ENCODE assay signal across 28 mouse cellular contexts in the genomic region with DNA sequence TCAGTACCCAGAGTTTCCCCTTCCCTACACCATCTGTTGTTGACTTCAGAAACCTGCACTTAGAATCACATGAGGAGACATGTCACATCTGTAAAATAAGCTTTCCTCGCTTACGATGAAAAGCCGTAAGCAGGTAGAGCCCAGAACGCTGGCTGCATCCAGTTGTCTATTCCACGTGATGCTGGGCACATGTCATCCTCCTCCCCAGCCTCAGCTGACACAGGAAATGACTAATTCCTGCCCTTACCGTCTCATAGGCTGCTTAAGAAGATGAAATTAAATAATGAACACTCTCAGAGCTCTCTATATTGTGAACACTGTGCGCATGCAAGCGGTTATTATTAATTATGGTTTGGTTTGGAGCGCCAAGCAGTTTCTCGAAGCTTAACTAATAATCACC.
DNase-seq lines count a peak whose midpoint lies in the region; ATAC-seq and TF ChIP-seq lines count a peak whose summit lies in the region.
"Had no signal": no experiment of that assay in that cellular context is flagged by ENCODE, and none has a peak within 500 bp of the region (broad histone marks: within the 10 kb centered on the region; RNA-seq: fewer than 3 reads in every experiment).

No protein-coding gene starts in this region.

- 87% methylated on average over 10 of the region's 10 CpGs for WGBS in midbrain, embryonic 14.5 days
- WGBS in midbrain, postnatal 0 days, result 78% methylated on average over 10 of the region's 10 CpGs

- no peak for ATAC-seq in midbrain, embryonic 14.5 days (ENCODE audit: low FRiP score, low TSS enrichment)
- no peak for ATAC-seq in midbrain, postnatal 0 days (ENCODE audit: low FRiP score)
- ATAC-seq in activated CD4-positive, CD25-positive, alpha-beta regulatory T cell, adult 4 months, result peak; percentile 97
- ATAC-seq: forebrain, embryonic 14.5 days; forebrain, postnatal 0 days; hindbrain, embryonic 16.5 days; intestine, embryonic 15.5 days had no signal

- no peaks in the 10 kb centered on the region for H3K9me3 ChIP-seq in midbrain, embryonic 14.5 days (ENCODE audit: control insufficient read depth, low read length)
- no peaks in the 10 kb centered on the region for H3K9me3 ChIP-seq in midbrain, postnatal 0 days (ENCODE audit: low read length)
- H3K9me3 ChIP-seq: embryonic facial prominence, embryonic 12.5 days; embryonic facial prominence, embryonic 15.5 days; heart, embryonic 10.5 days; heart, embryonic 13.5 days; hindbrain, embryonic 13.5 days; intestine, embryonic 15.5 days had no signal

- H3K27me3 ChIP-seq in midbrain, embryonic 14.5 days (ENCODE audit: control insufficient read depth, insufficient read depth, low read length), result no peaks in the 10 kb centered on the region
- no peaks in the 10 kb centered on the region for H3K27me3 ChIP-seq in midbrain, postnatal 0 days (ENCODE audit: insufficient read depth, low read length)
- H3K27me3 ChIP-seq: embryonic facial prominence, embryonic 12.5 days; embryonic facial prominence, embryonic 15.5 days; heart, embryonic 13.5 days; intestine, embryonic 15.5 days had no signal

- no peak overlapping the region for H3K9ac ChIP-seq in midbrain, embryonic 14.5 days (replicated peaks; ENCODE audit: low read length)
- H3K9ac ChIP-seq in midbrain, postnatal 0 days (replicated peaks; ENCODE audit: low read length, poor library complexity, severe bottlenecking), result no peak overlapping the region
- H3K9ac ChIP-seq: embryonic facial prominence, embryonic 12.5 days; embryonic facial prominence, embryonic 15.5 days; forebrain, postnatal 0 days; heart, embryonic 13.5 days; hindbrain, embryonic 13.5 days; intestine, embryonic 15.5 days had no signal

- TF ChIP-seq CTCF in midbrain, postnatal 0 days (IDR thresholded peaks at IDR 0.05), result no peak

- H3K4me1 ChIP-seq in midbrain, embryonic 14.5 days (ENCODE audit: control insufficient read depth, insufficient read depth, low read length), result no peaks in the 10 kb centered on the region
- no peaks in the 10 kb centered on the region for H3K4me1 ChIP-seq in midbrain, postnatal 0 days (ENCODE audit: insufficient read depth, low read length)
- H3K4me1 ChIP-seq: embryonic facial prominence, embryonic 12.5 days; embryonic facial prominence, embryonic 15.5 days; intestine, embryonic 15.5 days had no signal

- intact Hi-C loops in heart, postnatal 25 days (cut with DNase I), result no loop called here

- peak; percentile 22 for DNase-seq in midbrain, embryonic 14.5 days
- DNase-seq in midbrain, postnatal 0 days (ENCODE audit: low spot score), result no peak
- DNase-seq in induced T-regulatory cell, adult 2 months (ENCODE audit: low read depth), result peak; percentile 73
- DNase-seq in heart, postnatal 25 days (ENCODE audit: low spot score), result no peak
- no peak for DNase-seq in layer of hippocampus, adult 18-20 months (ENCODE audit: low spot score in 2 of 2)
- DNase-seq in yolk sac, embryonic 10.5 days (ENCODE audit: low spot score), result no peak
- DNase-seq in adrenal gland, postnatal 14 days, result no peak
- DNase-seq: adrenal gland, adult 2 months; adrenal gland, postnatal 25 days; cerebellum, adult 11 months; cerebellum, adult 2 months; cerebellum, adult 9-11 months; cerebellum, postnatal 25 days; forebrain, postnatal 0 days; gastrocnemius, postnatal 10 days; gastrocnemius, postnatal 36 days; heart, adult 2 months; heart, postnatal 14 days; kidney, adult 11 months had no signal

- H3K4me3 ChIP-seq in midbrain, embryonic 14.5 days (replicated peaks; ENCODE audit: low read depth, low read length), result no peak overlapping the region
- H3K4me3 ChIP-seq in midbrain, postnatal 0 days (ENCODE audit: low read depth, low read length), result no peak overlapping the region
- H3K4me3 ChIP-seq: embryonic facial prominence, embryonic 12.5 days; embryonic facial prominence, embryonic 15.5 days; heart, adult 2 months; heart, embryonic 10.5 days; heart, embryonic 13.5 days; hindbrain, embryonic 13.5 days; intestine, embryonic 15.5 days had no signal

- no peak overlapping the region for H3K4me2 ChIP-seq in midbrain, embryonic 14.5 days (ENCODE audit: low read length)
- H3K4me2 ChIP-seq in midbrain, postnatal 0 days (ENCODE audit: low read depth, low read length, poor library complexity, severe bottlenecking), result no peak overlapping the region
- H3K4me2 ChIP-seq: embryonic facial prominence, embryonic 12.5 days; embryonic facial prominence, embryonic 15.5 days; heart, embryonic 13.5 days; hindbrain, embryonic 13.5 days; intestine, embryonic 15.5 days had no signal

- no peak overlapping the region for H3K27ac ChIP-seq in midbrain, embryonic 14.5 days (replicated peaks; ENCODE audit: low read depth, low read length)
- H3K27ac ChIP-seq in midbrain, postnatal 0 days (ENCODE audit: low read depth, low read length), result no peak overlapping the region
- H3K27ac ChIP-seq: embryonic facial prominence, embryonic 12.5 days; embryonic facial prominence, embryonic 15.5 days; heart, adult 2 months; heart, embryonic 10.5 days; heart, embryonic 13.5 days; hindbrain, embryonic 13.5 days; intestine, embryonic 15.5 days had no signal

- H3K36me3 ChIP-seq in midbrain, embryonic 14.5 days (ENCODE audit: control insufficient read depth, insufficient read depth, low read length), result no peaks in the 10 kb centered on the region
- no peaks in the 10 kb centered on the region for H3K36me3 ChIP-seq in midbrain, postnatal 0 days (ENCODE audit: insufficient read depth, low read length)
- H3K36me3 ChIP-seq: embryonic facial prominence, embryonic 12.5 days; embryonic facial prominence, embryonic 15.5 days; heart, embryonic 10.5 days; heart, embryonic 13.5 days; hindbrain, embryonic 13.5 days; intestine, embryonic 15.5 days had no signal

Comparison
In these comparisons a context has a peak if more than half of its experiments do, and no peak if none do; other contexts are left out.
1. DNase-seq: peak in midbrain, embryonic 14.5 days (single experiment) and induced T-regulatory cell, adult 2 months (single experiment); none in midbrain, postnatal 0 days (single experiment), heart, postnatal 25 days (single experiment), layer of hippocampus, adult 18-20 months (0 of 2), yolk sac, embryonic 10.5 days (single experiment) and adrenal gland, postnatal 14 days (single experiment).